Mouse (Mus musculus): ENCODE data around the gene Mrgpra1.
"Not testable (repeated sequence)": the region's sequence is repeated elsewhere in the genome, so short reads cannot be mapped to it uniquely, and the experiment has no call there.

Gene Mrgpra1

GRCm38 (mm10) chr7:47354140-47354539 lies at the start of gene Mrgpra1:
Gene Mrgpra1 (minus strand): TSS chr7:47354240.
- DNase-seq (ENCODE audit: low read depth, low spot score): no peak

DNA sequence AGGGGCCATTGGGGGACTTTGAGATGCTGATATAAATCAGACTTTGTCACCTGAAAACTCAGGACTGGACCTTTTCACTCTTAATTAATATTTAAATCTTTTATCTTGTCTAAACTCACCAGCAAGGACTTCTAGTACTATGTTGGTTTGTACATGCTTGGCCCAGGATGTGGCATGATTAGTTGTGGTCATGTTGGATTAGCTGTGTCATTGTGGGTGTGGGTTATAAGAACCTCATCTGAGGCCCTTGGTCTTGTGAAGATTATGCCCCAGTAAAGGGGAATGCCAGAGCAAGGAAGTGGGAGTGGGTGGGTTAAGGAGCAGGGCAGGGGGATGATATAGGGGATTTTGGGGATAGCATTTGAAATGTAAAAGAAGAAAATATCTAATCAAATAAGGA lies 47.1 kb upstream of the Mrgpra1 start:
- DNase-seq (ENCODE audit: low read depth, low spot score): no peak

DNA sequence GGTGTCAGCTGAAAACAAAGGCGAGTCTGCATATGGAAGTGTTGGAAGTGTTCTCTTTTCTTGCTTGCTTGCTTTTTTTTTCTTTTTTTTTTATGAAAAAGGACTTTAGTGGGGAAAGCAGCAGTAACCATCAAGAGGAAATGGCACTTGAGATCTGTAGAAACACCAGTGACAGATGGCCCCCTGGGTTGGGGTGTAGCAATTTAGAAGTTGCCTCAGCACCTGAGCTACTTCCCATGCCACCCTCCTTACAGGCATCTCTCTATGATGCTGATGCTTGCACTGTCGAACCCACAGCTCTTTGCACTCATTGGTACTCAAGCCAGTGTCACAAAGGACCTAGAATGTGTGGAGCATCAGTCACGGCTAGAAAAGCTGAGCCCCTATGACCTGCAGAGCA lies 5.6 kb downstream of the Mrgpra1 start:
- no peak for DNase-seq (ENCODE audit: low read depth, low spot score)

GRCm38 (mm10) chr7:47345905-47346478 lies 8.0 kb downstream of the Mrgpra1 start:
- no peak for DNase-seq (ENCODE audit: low read depth, low spot score)

- not testable (repeated sequence) for DNase-seq (ENCODE audit: low read depth, low spot score)
These were observed 12.2 kb downstream of the Mrgpra1 start for GRCm38 (mm10) chr7:47341887-47342286.

GRCm38 (mm10) chr7:47341389-47341788 lies 12.7 kb downstream of the Mrgpra1 start:
- not testable (repeated sequence) for DNase-seq (ENCODE audit: low read depth, low spot score)

- DNase-seq (ENCODE audit: low read depth, low spot score): no peak
These were observed 35.7 kb downstream of the Mrgpra1 start for GRCm38 (mm10) chr7:47318299-47318698.

- DNase-seq (ENCODE audit: low read depth, low spot score): no peak
These were observed 41.8 kb downstream of the Mrgpra1 start for GRCm38 (mm10) chr7:47312289-47312688.

- DNase-seq (ENCODE audit: low read depth, low spot score): no peak
These were observed 44.2 kb downstream of the Mrgpra1 start for GRCm38 (mm10) chr7:47309855-47310254.

DNA sequence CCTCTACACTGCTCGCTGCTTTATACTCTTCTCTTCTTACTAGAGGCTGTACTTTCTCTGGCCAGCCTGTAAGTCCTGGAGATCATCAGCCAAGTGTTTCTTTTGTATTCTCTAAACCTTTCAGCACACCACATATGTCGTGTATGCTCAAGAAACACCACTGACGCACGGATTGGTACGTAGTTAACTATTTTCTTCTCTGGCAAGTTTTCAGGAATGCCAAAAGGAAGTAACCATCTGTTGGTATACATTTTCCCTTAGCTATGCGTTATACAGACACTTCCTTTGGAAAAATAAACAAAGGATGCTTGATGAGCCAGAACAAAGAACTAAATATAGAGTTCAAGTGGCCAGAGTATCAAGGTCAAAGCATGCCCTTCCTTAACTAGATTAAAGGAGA lies 49.4 kb downstream of the Mrgpra1 start:
- not testable (repeated sequence) for DNase-seq (ENCODE audit: low read depth, low spot score)

DNA sequence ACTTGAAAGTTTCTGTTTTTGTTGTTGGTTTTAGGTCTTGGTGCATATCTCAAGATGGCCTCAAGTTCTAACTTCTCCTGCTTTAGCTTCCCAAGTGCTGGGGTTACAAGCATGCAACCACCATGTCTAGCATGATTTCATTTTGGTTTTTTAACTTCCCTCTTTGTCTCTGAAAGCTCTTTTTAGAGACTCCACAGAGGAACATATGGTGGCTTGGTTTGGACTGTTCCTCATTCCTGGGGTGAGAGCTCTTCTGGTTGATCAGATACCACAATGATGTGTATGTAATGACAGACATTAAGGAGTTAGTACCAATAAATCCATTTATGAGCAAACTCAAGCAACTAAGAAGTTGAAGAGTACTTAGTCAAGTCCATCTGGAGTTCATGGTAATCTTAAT lies 54.4 kb downstream of the Mrgpra1 start:
- not testable (repeated sequence) for DNase-seq (ENCODE audit: low read depth, low spot score)

Data from CD4-positive helper T cell, adult 2 months (primary cell).